Mouse (Mus musculus) brain, embryonic 14.5 days (tissue): ENCODE measurements around the gene Eif2ak1.

Source experiments
- CTCF ChIP-seq: fragments of 200-500 bp; IDR thresholded peaks from 2 replicates; pipeline ENCODE4 v1.5.1; 2012; ENCODE audit warnings: inconsistent platforms, mild to moderate bottlenecking, moderate library complexity, borderline replicate concordance; ENCODE audit not compliant: insufficient read depth, insufficient read length; ENCODE audit errors: extremely low read depth
- POLR2A ChIP-seq: fragments of 200-500 bp; IDR thresholded peaks from 2 replicates; pipeline ENCODE4 v1.6.1; 2012; ENCODE audit warnings: mild to moderate bottlenecking, inconsistent platforms, borderline replicate concordance; ENCODE audit not compliant: poor library complexity, insufficient read depth, insufficient read length, severe bottlenecking; ENCODE audit errors: extremely low read depth

DNA sequence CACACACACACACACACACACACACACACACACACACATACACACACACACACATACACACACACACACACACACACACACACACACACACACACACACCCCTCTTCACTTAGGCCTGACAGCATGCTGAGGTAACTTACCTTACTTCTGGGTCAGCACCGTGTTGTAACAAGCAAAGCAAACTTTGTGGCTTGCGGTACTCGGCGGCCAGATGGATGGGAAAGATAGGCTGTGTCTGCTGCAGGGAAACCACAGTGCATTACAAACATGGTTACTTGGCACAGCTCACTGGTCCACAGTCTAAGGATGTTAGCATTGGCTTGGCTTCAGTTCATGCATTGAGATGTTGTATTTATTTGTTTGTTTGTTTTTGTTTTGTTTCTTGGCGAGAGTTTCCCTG, 75.8 kb downstream of the Eif2ak1 start:
- TF ChIP-seq CTCF (no peak), POLR2A (no peak)
